Mouse (Mus musculus) spleen, adult 2 months (tissue): ENCODE measurements around the gene Nrarp. TPM values are rescaled to one million over a fixed set of nuclear protein-coding genes. Genes with fewer than 3 reads are reported as not detected.

ENCODE experiments used
- DNase-seq, 2 experiments: peaks; one replicate each; pipeline versions ENCODE4 v3.0.0 to v3.0.0-alpha.2; 2012 to 2021; ENCODE audit warnings: low spot score in 2 of 2, low read depth in 1 of 2
- H3K27ac ChIP-seq: fragments of 200-500 bp; 2 replicates; pipeline ENCODE4 v1.5.1; 2012; ENCODE audit warnings: low read length, inconsistent platforms; ENCODE audit not compliant: insufficient read depth
- H3K27me3 ChIP-seq: fragments of 200-500 bp; 2 replicates; pipeline ENCODE4 v1.6.1; 2012; ENCODE audit warnings: mild to moderate bottlenecking, moderate library complexity, low read length, inconsistent platforms; ENCODE audit not compliant: control insufficient read depth, insufficient read depth
- H3K36me3 ChIP-seq: fragments of 200-500 bp; 2 replicates; pipeline ENCODE4 v1.6.1; 2012; ENCODE audit warnings: mild to moderate bottlenecking, low read length, inconsistent platforms; ENCODE audit not compliant: control insufficient read depth, insufficient read depth
- H3K4me1 ChIP-seq: fragments of 200-500 bp; 2 replicates; pipeline ENCODE4 v1.6.1; 2011; ENCODE audit warnings: inconsistent platforms; ENCODE audit not compliant: control insufficient read depth, insufficient read depth, insufficient read length
- H3K4me3 ChIP-seq: fragments of 200-500 bp; 2 replicates; pipeline ENCODE4 v1.5.1; 2011; ENCODE audit warnings: mild to moderate bottlenecking, inconsistent platforms; ENCODE audit not compliant: insufficient read depth, insufficient read length; ENCODE audit errors: extremely low read depth
- CTCF ChIP-seq: fragments of 200-500 bp; IDR thresholded peaks from 2 replicates; pipeline ENCODE4 v1.5.1; 2011; ENCODE audit warnings: mild to moderate bottlenecking, inconsistent platforms; ENCODE audit not compliant: insufficient read depth, insufficient read length, insufficient replicate concordance; ENCODE audit errors: extremely low read depth
- POLR2A ChIP-seq: fragments of 200-500 bp; IDR thresholded peaks from 2 replicates; pipeline ENCODE4 v1.6.1; 2011; ENCODE audit warnings: low read depth, low read length, inconsistent platforms
- WGBS: fragments of 180-500 bp; shearing (Covaris S2); methylation state at CpG from one replicate; pipeline ENCODE4 v1.1.7; 2018; 5-methylcytosine and 5-hydroxymethylcytosine counted together
- polyA plus RNA-seq: library from polyadenylated mRNA; depleted of rRNA; stranded (reverse); fragments of >200 nt; gene quantifications from 2 replicates; pipeline ENCODE4 v1.2.3, GENCODE M21; 2012

Nrarp gene
- polyA plus RNA-seq, 1 experiment: 8.0 TPM

GRCm38 (mm10) chr2:25225811-25226379 is 45.3 kb downstream of the Nrarp start:
- TF ChIP-seq CTCF (no peak), POLR2A (no peak)
- no peak for DNase-seq
- 91% methylated on average over 8 of the region's 8 CpGs for WGBS
- peaks cover 8% of the 10 kb centered on the region; the same call in 1 of the 2 replicates for H3K4me1 ChIP-seq
- H3K27me3 ChIP-seq: no peaks in the 10 kb centered on the region
- peak overlapping the region; percentile 57; the same call in 1 of the 2 replicates for H3K27ac ChIP-seq
- peaks cover 3% of the 10 kb centered on the region; the same call in 1 of the 2 replicates for H3K36me3 ChIP-seq
- no peak overlapping the region for H3K4me3 ChIP-seq

- H3K27ac ChIP-seq: no peak overlapping the region
- WGBS: 87% methylated on average over 5 of the region's 5 CpGs
- peaks cover 1% of the 10 kb centered on the region; the same call in 1 of the 2 replicates for H3K36me3 ChIP-seq
- no peak for DNase-seq
- H3K4me3 ChIP-seq: no peak overlapping the region
- peaks cover 8% of the 10 kb centered on the region; the same call in 1 of the 2 replicates for H3K4me1 ChIP-seq
- H3K27me3 ChIP-seq: no peaks in the 10 kb centered on the region
- TF ChIP-seq CTCF: no peak
- no peak for TF ChIP-seq POLR2A
These were observed 46.3 kb downstream of the Nrarp start for GRCm38 (mm10) chr2:25226864-25227263.

- no peak overlapping the region for H3K27ac ChIP-seq
- 97% methylated on average over 4 of the region's 4 CpGs for WGBS
- peaks cover 8% of the 10 kb centered on the region; the same call in 1 of the 2 replicates for H3K4me1 ChIP-seq
These were observed 46.8 kb downstream of the Nrarp start for GRCm38 (mm10) chr2:25227406-25227805.

GRCm38 (mm10) chr2:25228431-25228889 is 47.9 kb downstream of the Nrarp start:
- peak; percentile 84 to 85 for DNase-seq
- peak overlapping the region; percentile 62 for H3K27ac ChIP-seq

More at GRCm38 (mm10) chr2:25227406-25227805, 46.8 kb downstream of the Nrarp start:
- no peaks in the 10 kb centered on the region for H3K36me3 ChIP-seq
- DNase-seq: no peak
- no peaks in the 10 kb centered on the region for H3K27me3 ChIP-seq
- no peak for TF ChIP-seq POLR2A
- no peak for TF ChIP-seq CTCF
- H3K4me3 ChIP-seq: no peak overlapping the region

GRCm38 (mm10) chr2:25228995-25229530 is 48.5 kb downstream of the Nrarp start:
- Histone ChIP-seq H3K27ac (0 out of 2 replicates have a peak overlapping the region, but pooled peaks have one; percentile 27), H3K36me3 (no peaks in the 10 kb centered on the region), H3K4me3 (no peak overlapping the region), H3K4me1 (peaks cover 3% of the 10 kb centered on the region; the same call in 1 of the 2 replicates), H3K27me3 (no peaks in the 10 kb centered on the region; the same call in 1 of the 2 replicates)
- TF ChIP-seq CTCF (no peak), POLR2A (no peak)
- WGBS: 79% methylated on average over 6 of the region's 6 CpGs
- no peak for DNase-seq

More at GRCm38 (mm10) chr2:25228431-25228889, 47.9 kb downstream of the Nrarp start:
- WGBS: 1% methylated on average over 7 of the region's 7 CpGs
- peak; percentile 88; the same call in 1 of the 2 replicates for TF ChIP-seq CTCF
- TF ChIP-seq POLR2A: no peak
- Histone ChIP-seq H3K4me3 (peak overlapping the region; percentile 39; the same call in 1 of the 2 replicates), H3K36me3 (no peaks in the 10 kb centered on the region), H3K27me3 (no peaks in the 10 kb centered on the region), H3K4me1 (peaks cover 7% of the 10 kb centered on the region; the same call in 1 of the 2 replicates)

- no peak overlapping the region for H3K4me3 ChIP-seq
- no peaks in the 10 kb centered on the region; the same call in 1 of the 2 replicates for H3K27me3 ChIP-seq
- 91% methylated on average over 5 of the region's 5 CpGs for WGBS
- no peak for DNase-seq
- no peaks in the 10 kb centered on the region for H3K36me3 ChIP-seq
- no peak overlapping the region for H3K27ac ChIP-seq
- H3K4me1 ChIP-seq: peaks cover 3% of the 10 kb centered on the region; the same call in 1 of the 2 replicates
- TF ChIP-seq POLR2A (no peak), CTCF (no peak)
These were observed 49.0 kb downstream of the Nrarp start for GRCm38 (mm10) chr2:25229582-25229981.

GRCm38 (mm10) chr2:25230581-25230980 is 50.0 kb downstream of the Nrarp start:
- 89% methylated on average over 7 of the region's 7 CpGs for WGBS
- DNase-seq: no peak
- Histone ChIP-seq H3K27me3 (no peaks in the 10 kb centered on the region; the same call in 1 of the 2 replicates), H3K4me1 (peaks cover 3% of the 10 kb centered on the region; the same call in 1 of the 2 replicates), H3K4me3 (no peak overlapping the region), H3K36me3 (no peaks in the 10 kb centered on the region), H3K27ac (no peak overlapping the region)
- no peak for TF ChIP-seq CTCF
- TF ChIP-seq POLR2A: no peak
